Mouse (Mus musculus) CH12F3 (cell line): Measurements from ENCODE around the gene Lrsam1.
"Not testable (repeated sequence)": the region's sequence is repeated elsewhere in the genome, so short reads cannot be mapped to it uniquely, and the experiment has no call there.

Source experiments
- in situ Hi-C: fragments of 300-500 bp; cut with MboI; formaldehyde crosslinking; loops from 2 replicates; pipeline ENCODE4 v1.14.3; 2020; ENCODE audit warnings: low sequenced_read_pairs

Lrsam1 gene

DNA sequence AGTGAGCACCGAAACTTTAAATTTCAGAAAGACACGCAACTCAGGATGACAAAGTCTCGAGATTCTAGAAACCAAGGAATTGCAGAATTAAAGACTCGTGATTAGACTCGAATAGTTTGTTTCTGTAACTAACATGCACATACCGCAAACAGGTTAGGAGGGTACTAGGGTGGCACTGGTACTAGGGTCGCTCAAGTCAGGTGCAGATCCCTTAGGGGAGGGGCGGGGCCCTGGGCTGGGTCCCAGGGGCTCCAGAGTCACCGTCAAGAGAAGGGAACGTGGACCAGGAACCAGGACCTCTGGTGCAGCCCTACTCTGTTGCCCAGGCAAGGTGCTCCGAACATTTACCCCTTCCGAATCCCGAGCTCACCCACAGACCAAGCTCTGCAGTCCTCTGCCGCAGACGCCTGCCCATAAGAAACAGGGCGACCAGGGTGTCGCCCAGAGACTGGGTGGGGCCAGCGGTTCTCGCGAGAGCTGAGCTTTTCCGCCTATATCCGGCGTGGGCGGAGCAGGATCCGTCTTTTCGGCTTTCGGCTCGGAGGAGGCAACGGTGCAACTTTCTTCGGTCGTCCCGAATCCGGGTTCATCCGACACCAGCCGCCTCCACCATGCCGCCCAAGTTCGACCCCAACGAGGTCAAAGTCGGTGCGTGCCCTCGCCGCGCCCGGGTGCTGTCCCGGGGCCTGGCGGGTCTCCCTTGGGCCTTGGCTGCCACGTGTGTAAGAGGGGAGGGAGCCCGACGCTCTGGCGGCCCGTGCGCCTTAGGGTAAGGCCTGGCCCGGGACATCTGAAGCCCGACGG lies at the start of gene Lrsam1, which contains the start of gene Rpl12:
Lrsam1 (minus strand) TSS at position 423 of the 804 bp plus-strand sequence.
Rpl12 (plus strand) TSS at position 368 of the 804 bp plus-strand sequence.
- in situ Hi-C loops = no loop called here

GRCm38 (mm10) chr2:33009055-33009454 lies 47.6 kb upstream of the Lrsam1 start:
- in situ Hi-C loops = not testable (repeated sequence)

GRCm38 (mm10) chr2:33005041-33005440 lies 43.6 kb upstream of the Lrsam1 start:
- in situ Hi-C loops = no loop called here

DNA sequence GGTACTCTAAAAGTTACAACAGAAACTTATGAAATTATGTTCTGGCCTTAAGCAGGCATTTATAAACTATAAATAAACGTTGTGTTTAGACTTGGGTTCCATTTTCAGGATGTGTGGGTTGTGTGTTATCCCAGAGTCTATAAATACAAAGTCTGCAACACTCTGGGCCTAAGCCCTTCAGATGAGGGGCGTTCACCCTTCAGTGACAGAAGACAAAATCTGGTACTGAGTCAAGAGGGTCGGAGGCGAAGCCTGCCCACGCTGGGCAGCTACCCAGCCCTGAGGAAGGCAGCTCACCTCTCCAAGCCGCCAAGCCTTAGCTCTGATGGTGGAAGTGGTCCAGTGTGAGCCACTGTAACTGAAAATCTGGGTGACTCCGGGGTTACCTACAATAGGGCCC lies 40.7 kb upstream of the Lrsam1 start:
- in situ Hi-C loops = no loop called here

GRCm38 (mm10) chr2:32999752-33000151 lies 38.3 kb upstream of the Lrsam1 start:
- in situ Hi-C loops = no loop called here

GRCm38 (mm10) chr2:32997792-32998191 lies 36.4 kb upstream of the Lrsam1 start:
- in situ Hi-C loops = no loop called here

DNA sequence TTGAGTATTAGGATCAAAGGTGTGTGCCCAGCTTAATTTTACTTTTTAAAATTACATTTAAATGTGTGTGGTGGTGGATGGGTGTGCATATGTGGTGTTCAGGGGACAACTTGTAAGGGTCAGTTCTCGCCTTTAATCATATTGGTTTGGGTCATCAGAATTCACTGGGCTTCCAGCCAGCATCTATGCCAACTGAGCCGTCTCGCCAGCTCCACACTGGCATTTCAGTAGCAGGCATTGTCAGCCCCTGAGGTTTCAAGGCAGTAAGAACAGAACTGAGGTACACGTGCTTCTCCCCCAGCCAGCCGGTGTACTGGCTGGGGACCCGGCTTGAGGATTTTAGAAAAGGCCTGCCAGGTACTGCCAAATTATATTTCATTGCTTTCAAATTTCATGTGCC lies 35.7 kb upstream of the Lrsam1 start:
- in situ Hi-C loops = no loop called here

DNA sequence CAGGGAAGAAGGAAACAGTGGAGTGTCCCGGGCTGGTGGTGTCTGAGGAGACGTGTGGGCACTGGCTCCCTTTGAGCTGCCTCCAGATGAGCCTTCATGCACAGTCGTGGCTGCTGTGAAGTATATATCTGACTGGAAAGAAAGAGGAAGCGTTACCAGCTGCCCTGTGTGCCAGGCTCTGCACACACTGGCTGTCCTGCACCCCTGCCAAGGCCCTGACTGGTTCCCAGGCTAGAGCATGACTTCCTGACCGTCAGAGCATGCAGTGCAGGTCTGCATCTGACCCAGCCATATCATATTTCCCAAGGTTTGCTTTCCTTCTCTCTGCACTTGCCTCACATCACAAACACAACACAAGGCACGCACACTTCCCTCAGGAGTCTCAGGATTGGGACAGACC lies 30.7 kb upstream of the Lrsam1 start:
- in situ Hi-C loops = no loop called here

DNA sequence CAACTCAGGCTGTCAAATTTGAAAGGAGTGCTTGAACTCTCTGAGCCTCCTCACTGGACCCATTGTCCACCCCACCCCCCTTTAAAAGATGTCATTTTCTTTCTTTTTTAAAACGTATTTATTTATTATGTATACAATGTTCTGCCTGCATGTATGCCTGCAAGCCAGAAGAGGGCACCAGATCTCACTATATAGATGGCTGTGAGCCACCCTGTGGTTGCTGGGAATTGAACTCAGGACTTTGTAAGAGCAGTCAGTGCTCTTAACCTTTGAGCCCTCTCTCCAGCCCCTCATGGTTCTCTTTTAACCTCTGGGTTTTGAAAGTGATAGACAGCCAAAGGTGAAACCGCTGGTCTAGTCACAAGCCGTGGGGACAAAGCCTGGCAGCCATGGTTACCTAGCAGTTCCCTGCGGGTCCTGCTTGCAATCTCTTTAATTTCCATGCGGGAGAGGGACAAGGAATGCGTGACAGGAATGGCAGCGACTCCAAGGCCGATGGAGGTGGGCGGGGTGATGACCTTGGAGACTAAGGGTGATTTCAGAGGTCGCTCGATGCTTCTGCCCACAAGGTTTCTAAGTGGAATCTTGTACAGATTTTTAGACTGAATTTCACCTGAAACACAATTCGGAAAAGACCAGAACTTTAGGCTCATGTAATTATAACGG lies 28.9 kb upstream of the Lrsam1 start:
- in situ Hi-C loops = no loop called here

- in situ Hi-C loops = no loop called here
Observed at GRCm38 (mm10) chr2:32989376-32989775, 28.0 kb upstream of the Lrsam1 start.

DNA sequence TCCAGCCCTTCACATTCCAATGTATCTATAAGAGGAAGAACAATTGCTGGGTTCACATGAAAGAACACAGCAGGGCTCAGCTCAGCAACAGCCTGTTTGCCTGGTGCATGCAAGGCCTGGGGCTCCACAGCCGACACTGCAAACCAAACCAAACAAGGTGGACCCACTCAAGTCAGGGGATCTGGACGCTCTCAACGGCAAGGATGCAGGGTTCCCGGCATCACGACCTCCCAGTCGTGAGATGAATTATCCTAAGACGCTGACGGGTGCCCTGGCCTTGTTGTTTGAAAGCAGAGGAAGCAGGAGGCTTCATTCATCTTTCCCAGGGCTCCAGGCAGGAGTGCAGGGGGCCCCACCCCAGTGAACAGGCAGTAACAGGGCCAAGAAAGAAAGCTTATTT lies 24.4 kb upstream of the Lrsam1 start:
- in situ Hi-C loops = no loop called here

GRCm38 (mm10) chr2:32983617-32984016 lies 22.2 kb upstream of the Lrsam1 start:
- in situ Hi-C loops = no loop called here

- in situ Hi-C loops = no loop called here
Observed at GRCm38 (mm10) chr2:32982700-32983099, 21.3 kb upstream of the Lrsam1 start.

- in situ Hi-C loops = no loop called here
Observed at GRCm38 (mm10) chr2:32981725-32982271, 20.4 kb upstream of the Lrsam1 start, which contains the start of gene Slc2a8. Gene Slc2a8 (minus strand): TSS chr2:32982083.

GRCm38 (mm10) chr2:32981281-32981680 lies 19.9 kb upstream of the Lrsam1 start:
- in situ Hi-C loops = no loop called here

GRCm38 (mm10) chr2:32979675-32980074 lies 18.3 kb upstream of the Lrsam1 start:
- in situ Hi-C loops = no loop called here

GRCm38 (mm10) chr2:32978675-32979074 lies 17.3 kb upstream of the Lrsam1 start:
- in situ Hi-C loops = no loop called here

GRCm38 (mm10) chr2:32977114-32977513 lies 15.7 kb upstream of the Lrsam1 start:
- in situ Hi-C loops = no loop called here

- in situ Hi-C loops = no loop called here
Observed at GRCm38 (mm10) chr2:32974216-32974615, 12.8 kb upstream of the Lrsam1 start.

DNA sequence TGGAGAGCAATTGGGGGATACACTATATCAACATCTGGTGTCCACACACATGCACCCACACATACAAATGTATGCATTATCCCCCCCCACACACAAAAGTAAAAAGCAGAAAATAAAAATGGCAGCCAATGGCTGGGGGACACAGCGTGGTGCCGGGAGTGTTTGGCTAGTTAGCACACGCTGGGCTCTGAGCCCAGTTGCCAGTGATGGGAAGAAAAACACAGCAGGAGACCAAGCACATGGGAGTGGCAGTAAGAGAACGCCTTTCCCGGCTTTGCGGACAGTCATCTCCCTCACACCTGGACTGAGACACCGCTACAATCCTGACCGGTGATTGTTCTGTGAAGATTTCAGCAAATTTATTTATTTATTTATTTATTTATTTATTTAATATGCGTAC lies 9.8 kb upstream of the Lrsam1 start:
- in situ Hi-C loops = no loop called here

DNA sequence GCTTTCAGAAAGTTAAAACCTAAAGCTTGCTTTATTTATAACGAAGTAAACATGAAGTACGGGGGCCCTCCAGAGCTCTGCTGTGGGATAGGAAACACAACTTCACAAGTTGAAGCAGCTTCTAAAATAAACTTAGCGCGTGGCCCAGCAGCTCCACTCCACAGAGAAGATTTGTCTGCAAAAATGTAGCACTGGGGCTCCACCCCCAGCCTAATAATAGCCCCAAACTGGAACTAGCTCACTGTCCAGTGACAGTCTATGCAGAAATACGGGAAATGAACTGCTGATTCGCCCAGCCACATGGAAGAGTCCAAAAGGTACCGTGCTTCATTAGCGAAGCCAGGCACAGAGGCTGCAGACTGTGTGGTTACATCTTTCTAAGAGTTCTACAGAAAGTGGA lies 7.9 kb upstream of the Lrsam1 start:
- in situ Hi-C loops = no loop called here
